Mouse (Mus musculus): ENCODE data around the gene Gm17416. TPM values are rescaled to one million over a fixed set of nuclear protein-coding genes. Genes with fewer than 3 reads are reported as not detected.

Gm17416 gene
- polyA plus RNA-seq (2014; fragmentation: Illumina TruSeq; extraction: RNeasy Lipid Tissue Mini Kit (QIAGEN cat#74804); ENCODE audit: insufficient read depth, low read depth, low replicate concordance), result not detected

DNA sequence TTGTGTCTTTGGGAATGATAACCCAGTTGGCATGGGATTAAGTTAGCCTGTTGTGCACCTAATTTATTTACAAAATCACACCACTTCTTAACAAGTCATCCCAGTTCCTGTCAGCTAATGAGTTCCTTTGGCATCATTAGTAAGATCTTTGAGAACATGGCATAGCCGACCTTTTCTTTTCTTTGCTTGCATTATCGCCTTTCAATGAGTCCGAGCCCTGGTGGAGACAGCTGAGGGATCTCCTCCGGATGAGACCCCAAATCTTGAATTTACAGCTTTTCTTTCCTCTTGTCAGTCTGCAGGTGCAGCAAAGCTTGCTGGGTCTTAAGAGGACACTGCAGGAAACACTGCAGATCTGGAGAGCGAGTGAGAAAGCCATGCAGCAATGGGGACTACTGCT is at the start of gene Gm17416:
Gene Gm17416, plus strand, starts transcription at position 301 of the 400 bp plus-strand sequence.

DNA sequence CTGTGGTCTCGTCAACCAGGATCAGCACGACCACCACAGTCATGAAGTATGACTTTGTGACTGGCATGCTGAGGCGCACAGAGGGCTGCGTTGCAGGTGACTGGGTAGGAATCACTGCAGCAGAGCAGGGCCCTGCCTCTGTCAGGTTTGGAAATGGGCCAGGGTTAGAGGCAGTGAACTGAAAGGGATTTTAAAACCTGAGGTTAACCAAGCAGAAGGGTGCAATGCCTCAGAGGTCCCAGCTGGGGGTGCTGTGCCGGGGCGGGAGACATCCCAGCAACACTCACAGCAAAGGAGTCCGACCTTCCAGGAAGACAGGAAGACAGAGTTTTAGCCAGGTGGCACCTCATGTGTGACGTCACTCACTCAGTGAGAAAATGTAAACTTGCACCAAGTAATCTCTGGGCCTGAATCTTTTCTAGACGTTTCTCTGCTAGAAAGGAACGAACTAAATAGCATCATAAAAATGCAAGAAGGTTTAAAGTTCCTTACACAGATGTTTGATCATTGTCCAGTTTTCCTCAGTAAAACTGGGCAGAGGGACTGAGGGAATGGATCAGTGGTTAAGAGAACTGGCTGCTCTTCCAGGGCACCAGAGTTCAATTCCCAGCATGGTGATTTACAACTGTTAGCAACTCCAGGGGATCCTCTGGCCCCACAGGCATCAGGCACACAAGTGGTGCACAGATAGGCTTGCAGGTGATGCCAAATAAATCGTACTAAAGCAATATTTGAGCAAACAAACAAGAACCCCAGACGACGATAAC is 29.0 kb upstream of the Gm17416 start, which contains the start of gene Defb29:
Gene Defb29, minus strand, starts transcription at position 155 of the 767 bp plus-strand sequence.

DNA sequence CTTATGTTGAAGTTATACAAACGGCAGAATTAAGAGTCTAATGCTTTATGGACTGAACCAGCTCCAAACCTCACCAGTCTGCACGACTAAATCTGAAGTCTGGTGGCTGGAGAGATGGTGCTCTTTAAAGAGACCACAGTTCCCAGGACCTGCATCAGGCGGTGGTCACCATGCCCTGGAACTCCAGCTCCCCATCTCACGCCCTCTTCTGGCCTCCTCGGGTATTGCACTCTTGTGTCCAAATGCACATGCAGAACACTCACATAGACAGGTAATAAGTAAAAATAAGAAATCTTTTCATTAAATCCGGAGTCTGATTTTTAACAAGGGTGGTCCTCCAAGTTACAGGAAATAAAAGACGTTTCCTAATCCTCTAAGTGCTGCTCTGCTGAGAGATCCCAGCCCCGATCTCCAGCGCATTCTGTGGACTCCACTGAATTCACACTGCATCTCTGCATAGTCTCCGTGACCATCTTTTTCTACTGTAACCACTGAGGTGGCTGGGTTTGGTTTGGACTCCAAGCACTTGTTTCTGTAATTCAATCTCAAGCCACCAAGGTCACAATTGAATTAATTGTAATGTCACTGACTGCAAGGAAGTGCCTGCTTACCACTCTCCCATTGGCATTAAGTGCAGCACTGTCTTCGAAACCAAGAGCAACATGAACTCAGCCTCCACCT is 3.1 kb downstream of the Gm17416 start, which contains the start of gene Defb21:
Gene Defb21, plus strand, starts transcription at position 631 of the 681 bp plus-strand sequence.

DNA sequence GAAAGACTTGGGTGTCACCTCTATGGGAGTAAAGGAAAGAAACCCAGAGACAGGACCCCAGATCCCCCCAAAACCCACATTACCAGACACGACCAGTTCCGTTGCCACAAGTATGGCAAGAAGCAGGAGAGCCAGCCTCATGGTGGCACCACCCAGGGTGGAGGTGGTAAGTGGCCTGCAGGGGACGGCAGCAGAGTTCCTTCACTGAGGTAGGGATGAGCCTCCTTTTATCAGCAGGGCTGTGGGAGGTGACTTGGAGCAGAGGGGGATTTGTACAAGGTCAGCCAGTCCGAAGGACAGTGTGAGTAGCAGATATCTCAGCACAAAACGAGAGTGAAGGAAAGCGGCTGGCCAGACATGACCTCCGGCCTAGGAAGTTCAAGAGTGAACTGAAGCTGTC is 11.0 kb downstream of the Gm17416 start, which contains the start of gene Defb19:
Gene Defb19, minus strand, starts transcription at position 206 of the 400 bp plus-strand sequence.

DNA sequence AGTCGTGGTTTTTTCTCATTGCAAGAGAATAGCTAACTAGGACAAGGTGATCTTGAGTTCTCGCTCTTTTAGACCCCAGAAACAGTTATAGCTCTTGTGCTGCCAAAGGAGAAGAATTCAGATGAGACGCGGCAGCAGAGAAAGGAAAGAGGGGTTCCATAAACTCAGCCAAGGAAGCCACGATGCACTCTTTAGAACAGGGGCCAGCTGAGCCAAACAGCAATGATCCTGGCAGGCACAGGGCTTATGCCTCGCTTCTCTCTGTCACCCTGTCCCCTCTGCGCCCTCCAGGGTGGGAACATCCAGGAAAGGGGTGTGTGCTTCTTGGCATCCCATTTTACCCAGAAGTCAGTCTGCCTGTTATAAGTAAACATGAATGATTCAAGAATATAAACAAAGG is 30.2 kb downstream of the Gm17416 start, which contains the start of gene Defb45:
Gene Defb45, minus strand, starts transcription at position 101 of the 400 bp plus-strand sequence.

DNA sequence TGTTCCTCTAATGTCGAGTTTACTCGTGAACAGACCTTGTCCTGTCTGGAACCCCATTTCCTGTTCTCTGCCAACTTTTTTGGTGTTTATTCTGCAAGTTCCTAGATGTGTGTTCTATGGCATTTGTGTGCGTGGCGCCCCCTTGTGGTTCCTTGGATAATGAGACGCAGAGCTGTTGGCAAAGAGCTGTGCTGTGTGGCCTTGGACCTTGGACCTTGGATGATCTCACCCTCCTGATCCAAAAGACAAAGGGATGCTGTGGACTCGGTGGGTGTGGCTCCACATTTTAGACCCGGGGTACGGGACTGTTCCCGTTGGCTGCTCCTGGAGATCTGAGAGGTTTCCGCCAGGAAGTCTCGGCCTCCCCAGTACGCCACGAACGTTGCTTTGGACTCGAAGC is 34.9 kb downstream of the Gm17416 start, which contains the start of gene Defb36:
Gene Defb36, plus strand, starts transcription at position 271 of the 400 bp plus-strand sequence.

Other genes with a start within 250 kb of the Gm17416 start
- 61.4 TPM for gene Rbck1, start 236.7 kb upstream of the Gm17416 start, polyA plus RNA-seq (2014; fragmentation: Illumina TruSeq; extraction: RNeasy Lipid Tissue Mini Kit (QIAGEN cat#74804); ENCODE audit: insufficient read depth, low read depth, low replicate concordance)
- 4.1 TPM for gene Trib3, start 225.3 kb upstream of the Gm17416 start, polyA plus RNA-seq (2014; fragmentation: Illumina TruSeq; extraction: RNeasy Lipid Tissue Mini Kit (QIAGEN cat#74804); ENCODE audit: insufficient read depth, low read depth, low replicate concordance)
- gene Nrsn2, start 192.7 kb upstream of the Gm17416 start, polyA plus RNA-seq (2014; fragmentation: Illumina TruSeq; extraction: RNeasy Lipid Tissue Mini Kit (QIAGEN cat#74804); ENCODE audit: insufficient read depth, low read depth, low replicate concordance), result not detected
- 1.6 TPM for gene Sox12, start 171.3 kb upstream of the Gm17416 start, polyA plus RNA-seq (2014; fragmentation: Illumina TruSeq; extraction: RNeasy Lipid Tissue Mini Kit (QIAGEN cat#74804); ENCODE audit: insufficient read depth, low read depth, low replicate concordance)
- 3.9 TPM for gene Zcchc3, start 154.3 kb upstream of the Gm17416 start, polyA plus RNA-seq (2014; fragmentation: Illumina TruSeq; extraction: RNeasy Lipid Tissue Mini Kit (QIAGEN cat#74804); ENCODE audit: insufficient read depth, low read depth, low replicate concordance)
- 11.0 TPM for gene 6820408C15Rik, start 153.8 kb upstream of the Gm17416 start, polyA plus RNA-seq (2014; fragmentation: Illumina TruSeq; extraction: RNeasy Lipid Tissue Mini Kit (QIAGEN cat#74804); ENCODE audit: insufficient read depth, low read depth, low replicate concordance)
- gene Defb23, start 104.7 kb upstream of the Gm17416 start, polyA plus RNA-seq (2014; fragmentation: Illumina TruSeq; extraction: RNeasy Lipid Tissue Mini Kit (QIAGEN cat#74804); ENCODE audit: insufficient read depth, low read depth, low replicate concordance), result not detected
- gene Defb20, start 92.3 kb upstream of the Gm17416 start, polyA plus RNA-seq (2014; fragmentation: Illumina TruSeq; extraction: RNeasy Lipid Tissue Mini Kit (QIAGEN cat#74804); ENCODE audit: insufficient read depth, low read depth, low replicate concordance), result not detected
- not detected for gene Defb22, start 79.2 kb upstream of the Gm17416 start, polyA plus RNA-seq (2014; fragmentation: Illumina TruSeq; extraction: RNeasy Lipid Tissue Mini Kit (QIAGEN cat#74804); ENCODE audit: insufficient read depth, low read depth, low replicate concordance)
- not detected for gene Defb26, start 57.6 kb upstream of the Gm17416 start, polyA plus RNA-seq (2014; fragmentation: Illumina TruSeq; extraction: RNeasy Lipid Tissue Mini Kit (QIAGEN cat#74804); ENCODE audit: insufficient read depth, low read depth, low replicate concordance)
- not detected for gene Defb28, start 51.1 kb upstream of the Gm17416 start, polyA plus RNA-seq (2014; fragmentation: Illumina TruSeq; extraction: RNeasy Lipid Tissue Mini Kit (QIAGEN cat#74804); ENCODE audit: insufficient read depth, low read depth, low replicate concordance)
- gene Defb29, start 29.2 kb upstream of the Gm17416 start, polyA plus RNA-seq (2014; fragmentation: Illumina TruSeq; extraction: RNeasy Lipid Tissue Mini Kit (QIAGEN cat#74804); ENCODE audit: insufficient read depth, low read depth, low replicate concordance), result not detected
- not detected for gene Defb21, start 3.4 kb downstream of the Gm17416 start, polyA plus RNA-seq (2014; fragmentation: Illumina TruSeq; extraction: RNeasy Lipid Tissue Mini Kit (QIAGEN cat#74804); ENCODE audit: insufficient read depth, low read depth, low replicate concordance)
- not detected for gene Defb19, start 11.0 kb downstream of the Gm17416 start, polyA plus RNA-seq (2014; fragmentation: Illumina TruSeq; extraction: RNeasy Lipid Tissue Mini Kit (QIAGEN cat#74804); ENCODE audit: insufficient read depth, low read depth, low replicate concordance)
- not detected for gene Defb45, start 30.1 kb downstream of the Gm17416 start, polyA plus RNA-seq (2014; fragmentation: Illumina TruSeq; extraction: RNeasy Lipid Tissue Mini Kit (QIAGEN cat#74804); ENCODE audit: insufficient read depth, low read depth, low replicate concordance)
- not detected for gene Defb36, start 35.0 kb downstream of the Gm17416 start, polyA plus RNA-seq (2014; fragmentation: Illumina TruSeq; extraction: RNeasy Lipid Tissue Mini Kit (QIAGEN cat#74804); ENCODE audit: insufficient read depth, low read depth, low replicate concordance)
- gene Defb25, start 53.7 kb downstream of the Gm17416 start, polyA plus RNA-seq (2014; fragmentation: Illumina TruSeq; extraction: RNeasy Lipid Tissue Mini Kit (QIAGEN cat#74804); ENCODE audit: insufficient read depth, low read depth, low replicate concordance), result 2.9 TPM
- gene Rem1, start 57.6 kb downstream of the Gm17416 start, polyA plus RNA-seq (2014; fragmentation: Illumina TruSeq; extraction: RNeasy Lipid Tissue Mini Kit (QIAGEN cat#74804); ENCODE audit: insufficient read depth, low read depth, low replicate concordance), result 10.7 TPM
- gene H13, start 100.1 kb downstream of the Gm17416 start, polyA plus RNA-seq (2014; fragmentation: Illumina TruSeq; extraction: RNeasy Lipid Tissue Mini Kit (QIAGEN cat#74804); ENCODE audit: insufficient read depth, low read depth, low replicate concordance), result 64.5 TPM
- 6.4 TPM for gene Mcts2, start 117.7 kb downstream of the Gm17416 start, polyA plus RNA-seq (2014; fragmentation: Illumina TruSeq; extraction: RNeasy Lipid Tissue Mini Kit (QIAGEN cat#74804); ENCODE audit: insufficient read depth, low read depth, low replicate concordance)
- 241 TPM for gene Id1, start 166.9 kb downstream of the Gm17416 start, polyA plus RNA-seq (2014; fragmentation: Illumina TruSeq; extraction: RNeasy Lipid Tissue Mini Kit (QIAGEN cat#74804); ENCODE audit: insufficient read depth, low read depth, low replicate concordance)
- gene Cox4i2, start 184.8 kb downstream of the Gm17416 start, polyA plus RNA-seq (2014; fragmentation: Illumina TruSeq; extraction: RNeasy Lipid Tissue Mini Kit (QIAGEN cat#74804); ENCODE audit: insufficient read depth, low read depth, low replicate concordance), result 150 TPM

All from lung, adult 10 weeks (tissue).